Mouse (Mus musculus) midbrain, embryonic 11.5 days (tissue): Measurements from ENCODE around the gene Suz12. TPM values are rescaled to one million over a fixed set of nuclear protein-coding genes. Genes with fewer than 3 reads are reported as not detected.

Source experiments
- ATAC-seq: fragments of 200-750 bp; cut with Nextera tagmentation; 2 replicates; pipeline ENCODE4 v1.8.0; 2017; ENCODE audit warnings: moderate TSS enrichment, moderate library complexity; ENCODE audit not compliant: low FRiP score
- DNase-seq: peaks from one replicate; pipeline ENCODE4 v3.0.0; 2015; ENCODE audit warnings: low spot score; ENCODE audit errors: missing footprints
- H3K27ac ChIP-seq: fragments of 300-500 bp; sonication (generic); 2 replicates; pipeline ENCODE4 v1.5.1; 2014; ENCODE audit warnings: low read depth, low read length
- H3K27me3 ChIP-seq: fragments of 300-500 bp; sonication (generic); 2 replicates; pipeline ENCODE4 v1.6.1; 2014; ENCODE audit warnings: mild to moderate bottlenecking, low read length, moderate library complexity, mixed read lengths; ENCODE audit not compliant: control insufficient read depth, insufficient read depth
- H3K36me3 ChIP-seq: fragments of 300-500 bp; sonication (generic); 2 replicates; pipeline ENCODE4 v1.6.1; 2014; ENCODE audit warnings: mild to moderate bottlenecking, low read length, moderate library complexity, mixed read lengths; ENCODE audit not compliant: control insufficient read depth, insufficient read depth
- H3K4me1 ChIP-seq: fragments of 300-500 bp; sonication (generic); 2 replicates; pipeline ENCODE4 v1.6.1; 2014; ENCODE audit warnings: low read length; ENCODE audit not compliant: control insufficient read depth, insufficient read depth
- H3K4me2 ChIP-seq: fragments of 300-500 bp; sonication (generic); 2 replicates; pipeline ENCODE4 v1.6.1; 2014; ENCODE audit warnings: mild to moderate bottlenecking, moderate library complexity
- H3K4me3 ChIP-seq: fragments of 300-500 bp; sonication (generic); 2 replicates; pipeline ENCODE4 v1.5.1; 2014; ENCODE audit warnings: low read depth, low read length
- H3K9ac ChIP-seq: fragments of 300-500 bp; sonication (generic); 2 replicates; pipeline ENCODE4 v1.6.1; 2014; ENCODE audit warnings: low read length
- H3K9me3 ChIP-seq: fragments of 300-500 bp; sonication (generic); 2 replicates; pipeline ENCODE4 v1.6.1; 2016; ENCODE audit warnings: low read length; ENCODE audit not compliant: control insufficient read depth
- WGBS: fragments of 180-500 bp; shearing (Covaris S2); extraction: QIAGEN DNeasy Blood & Tissue Kit; methylation state at CpG from one replicate; pipeline ENCODE4 v1.1.7; 2014; 5-methylcytosine and 5-hydroxymethylcytosine counted together
- polyA plus RNA-seq: library from polyadenylated mRNA; unstranded; fragments of >200 nt; fragmentation: Nextera tagmentation; extraction: Ambion mirVana; gene quantifications from 2 replicates; pipeline ENCODE4 v1.2.1, GENCODE M21; 2014

The Suz12 gene
- 28.4 and 30.0 TPM in 2 replicates for polyA plus RNA-seq

- WGBS: under 1% methylated on average over 60 of the region's 74 CpGs
- peak; percentile 94 for ATAC-seq
Observed at GRCm38 (mm10) chr11:79992592-79993355, at the start of gene Suz12. Gene Suz12, plus strand, starts transcription at chr11:79993106.

DNA sequence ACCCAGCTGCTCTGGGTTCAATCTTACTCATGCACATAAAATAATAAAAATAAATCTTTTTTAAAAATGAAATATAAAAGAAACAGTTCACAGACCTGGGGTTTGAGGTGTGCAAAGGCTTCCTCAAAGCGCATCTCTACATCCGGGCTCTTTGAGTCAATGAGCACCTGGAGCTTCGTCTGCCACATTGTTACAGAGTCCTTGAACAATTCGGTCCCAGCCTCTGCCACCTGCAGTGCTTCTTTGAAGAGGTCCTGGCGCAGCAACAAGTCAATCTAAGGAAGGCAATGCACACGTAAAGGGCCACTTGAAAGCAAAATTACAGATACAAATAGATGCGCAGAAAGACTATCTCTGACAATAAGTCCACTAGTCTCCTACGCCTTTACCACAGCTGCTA, 49.8 kb upstream of the Suz12 start:
- H3K27ac ChIP-seq: no peak overlapping the region
- no peak overlapping the region for H3K4me2 ChIP-seq
- no peaks in the 10 kb centered on the region for H3K27me3 ChIP-seq
- ATAC-seq (no peak), DNase-seq (no peak)
- 94% methylated on average over 8 of the region's 8 CpGs for WGBS
- H3K9ac ChIP-seq: no peak overlapping the region
- H3K4me1 ChIP-seq: no peaks in the 10 kb centered on the region
- H3K4me3 ChIP-seq: no peak overlapping the region
- peaks cover 24% of the 10 kb centered on the region for H3K36me3 ChIP-seq
- H3K9me3 ChIP-seq: no peaks in the 10 kb centered on the region

More at GRCm38 (mm10) chr11:79992592-79993355, at the start of gene Suz12:
- peak within 1 kb of the TSS; percentile 99 for H3K27ac ChIP-seq
- peak within 1 kb of the TSS; percentile 98 for H3K4me3 ChIP-seq
- no peaks in the 10 kb centered on the region for H3K9me3 ChIP-seq
- 0 out of 2 replicates have a peak, but pooled peaks cover 4% of the 10 kb centered on the region for H3K36me3 ChIP-seq
- H3K4me1 ChIP-seq: peaks cover 6% of the 10 kb centered on the region
- peak within 1 kb of the TSS; percentile 70 for H3K4me2 ChIP-seq
- peak; percentile 100 for DNase-seq
- peak within 1 kb of the TSS; percentile 94 for H3K9ac ChIP-seq
- no peaks in the 10 kb centered on the region for H3K27me3 ChIP-seq

- H3K36me3 ChIP-seq: peaks cover 24% of the 10 kb centered on the region
- H3K9me3 ChIP-seq: no peaks in the 10 kb centered on the region
- H3K27ac ChIP-seq: no peak overlapping the region
- no peak overlapping the region for H3K9ac ChIP-seq
- H3K4me1 ChIP-seq: no peaks in the 10 kb centered on the region
- ATAC-seq (no peak), DNase-seq (no peak)
- H3K4me2 ChIP-seq: no peak overlapping the region
- WGBS: 93% methylated on average over 7 of the region's 7 CpGs
- no peak overlapping the region for H3K4me3 ChIP-seq
- no peaks in the 10 kb centered on the region for H3K27me3 ChIP-seq
Observed at GRCm38 (mm10) chr11:79943601-79944000, 49.3 kb upstream of the Suz12 start.

DNA sequence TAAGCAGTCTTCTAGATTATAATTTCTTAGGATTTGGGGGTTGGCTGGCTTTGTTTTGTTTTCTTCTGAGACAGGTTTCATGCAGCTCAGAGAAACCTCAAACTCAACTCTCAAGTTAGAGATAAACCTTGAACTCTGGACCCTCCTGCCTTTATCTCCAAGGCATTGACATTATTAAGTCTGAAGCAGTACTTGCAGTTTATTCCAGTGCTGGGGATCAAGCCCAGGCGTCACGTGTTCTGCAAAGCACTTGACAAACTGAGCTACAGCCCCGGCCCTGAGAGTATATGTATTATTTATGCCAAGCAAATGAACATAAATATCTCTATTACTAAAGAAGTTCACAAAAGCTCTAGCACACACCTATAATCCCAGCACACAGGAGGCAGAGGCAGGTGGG, 45.6 kb upstream of the Suz12 start:
- DNase-seq: no peak
- Histone ChIP-seq H3K9me3 (no peaks in the 10 kb centered on the region), H3K9ac (no peak overlapping the region), H3K4me3 (no peak overlapping the region), H3K27me3 (no peaks in the 10 kb centered on the region), H3K4me1 (no peaks in the 10 kb centered on the region), H3K27ac (no peak overlapping the region), H3K36me3 (peaks cover 28% of the 10 kb centered on the region), H3K4me2 (no peak overlapping the region)
- 96% methylated on average over 3 of the region's 3 CpGs for WGBS
- no peak for ATAC-seq

GRCm38 (mm10) chr11:79961346-79962124, 31.4 kb upstream of the Suz12 start:
- WGBS: 8% methylated on average over 27 of the region's 27 CpGs
- H3K27ac ChIP-seq: no peak overlapping the region

DNA sequence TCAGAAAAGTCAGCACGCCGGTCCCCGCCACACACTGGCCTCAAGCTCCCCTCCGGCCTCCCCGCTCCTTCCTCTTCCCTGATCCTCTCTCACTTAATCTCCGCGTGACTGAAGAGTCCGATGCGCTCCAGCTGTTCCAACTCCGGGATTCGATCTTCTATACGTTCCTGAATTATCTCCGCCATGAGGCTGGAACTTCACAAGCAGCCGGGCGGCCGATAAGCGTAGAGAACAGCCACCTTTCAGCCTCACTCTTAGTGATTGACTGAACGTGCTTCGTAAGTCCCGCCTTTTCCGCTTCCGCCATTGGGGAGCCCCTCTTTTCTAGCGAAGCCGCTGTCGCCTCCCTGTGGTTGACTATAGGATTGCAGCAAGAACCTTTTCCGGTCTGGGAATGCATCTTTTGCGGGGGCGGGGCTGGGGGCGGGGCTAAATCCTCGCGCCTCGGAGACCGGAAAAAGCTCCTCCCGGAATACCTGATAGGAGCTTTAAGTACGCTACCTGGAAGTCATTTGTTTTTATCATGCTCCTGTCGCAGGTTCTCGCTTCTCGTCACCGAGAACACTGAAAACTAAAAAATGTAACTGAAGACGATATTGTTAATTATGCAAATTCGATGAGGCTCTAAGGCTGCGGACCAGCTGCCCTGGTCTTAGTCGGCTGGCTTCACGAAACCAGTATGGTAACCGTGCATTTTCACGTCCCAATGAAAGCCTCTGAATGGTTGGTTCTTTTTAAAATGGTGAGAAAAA, 30.6 kb upstream of the Suz12 start, which contains the start of gene Utp6:
Utp6 (minus strand) TSS at position 266 of the 752 bp plus-strand sequence.
- ATAC-seq: peak; percentile 95
- WGBS: under 1% methylated on average over 46 of the region's 46 CpGs
- Histone ChIP-seq H3K4me3 (peak within 1 kb of the TSS; percentile 67), H3K9me3 (no peaks in the 10 kb centered on the region), H3K4me1 (peaks cover 5% of the 10 kb centered on the region), H3K27me3 (no peaks in the 10 kb centered on the region), H3K4me2 (peak within 1 kb of the TSS; percentile 54), H3K27ac (no peak within 1 kb of the TSS), H3K36me3 (peaks cover 7% of the 10 kb centered on the region), H3K9ac (peak within 1 kb of the TSS; percentile 69)
- peak; percentile 100 for DNase-seq

More at GRCm38 (mm10) chr11:79961346-79962124, 31.4 kb upstream of the Suz12 start:
- DNase-seq (peak; percentile 89), ATAC-seq (peak; percentile 59)
- peaks cover 5% of the 10 kb centered on the region for H3K4me1 ChIP-seq
- no peaks in the 10 kb centered on the region for H3K27me3 ChIP-seq
- peak overlapping the region; percentile 54 for H3K4me2 ChIP-seq
- peaks cover 10% of the 10 kb centered on the region for H3K36me3 ChIP-seq
- no peaks in the 10 kb centered on the region for H3K9me3 ChIP-seq
- peak overlapping the region; percentile 67 for H3K4me3 ChIP-seq
- H3K9ac ChIP-seq: peak overlapping the region; percentile 69

- Histone ChIP-seq H3K27ac (no peak overlapping the region), H3K4me2 (peak overlapping the region; percentile 53), H3K9ac (peak overlapping the region; percentile 20; the same call in 1 of the 2 replicates), H3K4me1 (peaks cover 5% of the 10 kb centered on the region), H3K4me3 (peak overlapping the region; percentile 67), H3K27me3 (no peaks in the 10 kb centered on the region), H3K9me3 (no peaks in the 10 kb centered on the region), H3K36me3 (peaks cover 5% of the 10 kb centered on the region; the same call in 1 of the 2 replicates)
- ATAC-seq (peak; percentile 51; the same call in 1 of the 2 replicates), DNase-seq (no peak)
- WGBS: 4% methylated on average over 9 of the region's 9 CpGs
Observed at GRCm38 (mm10) chr11:79962877-79963183, 30.1 kb upstream of the Suz12 start.

DNA sequence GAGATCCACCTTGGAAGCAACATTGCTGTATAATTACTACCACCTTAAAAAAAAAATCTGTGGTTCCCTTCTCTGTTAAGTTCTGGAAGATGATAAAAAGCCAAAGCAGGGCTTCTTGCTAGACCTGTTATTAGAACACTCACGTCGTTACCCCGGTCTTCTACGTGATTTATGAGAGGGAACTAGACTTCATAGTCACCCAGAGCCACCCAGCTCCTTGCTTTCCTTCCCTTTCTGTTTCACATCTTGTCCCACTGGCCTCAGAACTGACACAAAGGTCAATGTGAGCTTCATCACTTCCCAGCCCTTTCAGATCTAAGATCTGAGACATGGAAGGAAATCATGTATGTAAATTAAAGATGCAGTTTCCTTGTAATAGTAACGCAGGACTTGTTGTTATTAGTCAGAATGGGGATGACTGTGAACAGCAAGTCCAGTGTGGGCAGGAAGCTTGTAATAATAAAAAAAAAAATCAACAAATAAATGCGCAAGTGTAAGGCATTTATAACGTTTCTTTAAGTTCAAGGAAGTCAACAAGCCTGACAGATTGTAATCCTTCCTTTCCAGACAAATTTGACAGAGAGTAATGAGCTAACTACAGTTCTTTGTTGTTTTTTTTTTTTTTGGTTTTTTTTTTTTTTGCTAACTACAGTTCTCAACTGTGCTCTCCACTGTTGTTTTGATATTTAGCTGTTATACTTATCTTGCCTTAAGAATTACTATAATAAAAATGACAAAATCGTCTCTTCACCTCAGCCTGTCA, 29.5 kb upstream of the Suz12 start:
- ATAC-seq (no peak), DNase-seq (no peak)
- H3K4me3 ChIP-seq: no peak overlapping the region
- WGBS: 80% methylated on average over 8 of the region's 8 CpGs
- no peak overlapping the region for H3K9ac ChIP-seq
- H3K27me3 ChIP-seq: no peaks in the 10 kb centered on the region
- peaks cover 3% of the 10 kb centered on the region; the same call in 1 of the 2 replicates for H3K36me3 ChIP-seq
- H3K9me3 ChIP-seq: no peaks in the 10 kb centered on the region
- no peak overlapping the region for H3K27ac ChIP-seq
- H3K4me1 ChIP-seq: peaks cover 5% of the 10 kb centered on the region
- no peak overlapping the region for H3K4me2 ChIP-seq
